Mouse (Mus musculus): ENCODE measurements around the gene Lilr4b. TPM values are rescaled to one million over a fixed set of nuclear protein-coding genes. Genes with fewer than 3 reads are reported as not detected.
"Not testable (repeated sequence)": the region's sequence is repeated elsewhere in the genome, so short reads cannot be mapped to it uniquely, and the experiment has no call there.

Lilr4b gene
- polyA plus RNA-seq, 1 experiment from 2014 or later: 1.2 TPM

DNA sequence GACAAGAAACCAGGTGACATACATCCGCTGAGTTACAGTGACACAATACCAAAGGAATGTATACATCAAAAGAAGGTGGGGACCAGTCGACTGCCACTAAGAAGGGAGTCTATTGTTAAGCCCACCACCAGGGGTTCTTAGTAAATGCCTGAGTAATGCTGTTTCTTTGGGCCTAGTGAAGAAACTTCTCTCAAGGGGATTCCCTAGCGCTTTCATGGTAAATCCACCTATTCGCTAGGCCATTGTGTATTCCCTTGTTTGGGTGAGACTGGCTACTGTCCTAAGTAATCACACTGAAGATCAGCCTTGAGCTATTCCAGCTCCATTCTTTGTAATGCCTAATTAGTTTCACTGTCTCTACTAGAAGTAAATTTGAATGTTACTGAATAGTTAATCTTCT, 16.6 kb upstream of the Lilr4b start:
- H3K4me2 ChIP-seq (ENCODE audit: low read length); ATAC-seq (ENCODE audit: insufficient number of reproducible peaks, insufficient read depth, low FRiP score, low read depth); H3K9ac ChIP-seq (ENCODE audit: low read length); H3K4me1 ChIP-seq (ENCODE audit: control insufficient read depth in 2 of 2, insufficient read depth in 2 of 2, low read length in 2 of 2); H3K27ac ChIP-seq (replicated peaks in 1 of 2; ENCODE audit: control insufficient read depth in 1 of 2, insufficient read depth in 1 of 2, low read depth in 2 of 2, low read length in 2 of 2); H3K36me3 ChIP-seq (ENCODE audit: control insufficient read depth, insufficient read depth, low read length); H3K4me3 ChIP-seq (ENCODE audit: control insufficient read depth in 1 of 2, insufficient read depth in 1 of 2, low read depth in 1 of 2, low read length in 2 of 2); H3K9me3 ChIP-seq (ENCODE audit: control insufficient read depth, low read length); H3K27me3 ChIP-seq (ENCODE audit: control insufficient read depth, insufficient read depth, low read length): not testable (repeated sequence)
- 66% methylated on average over 4 of the region's 4 CpGs for WGBS

DNA sequence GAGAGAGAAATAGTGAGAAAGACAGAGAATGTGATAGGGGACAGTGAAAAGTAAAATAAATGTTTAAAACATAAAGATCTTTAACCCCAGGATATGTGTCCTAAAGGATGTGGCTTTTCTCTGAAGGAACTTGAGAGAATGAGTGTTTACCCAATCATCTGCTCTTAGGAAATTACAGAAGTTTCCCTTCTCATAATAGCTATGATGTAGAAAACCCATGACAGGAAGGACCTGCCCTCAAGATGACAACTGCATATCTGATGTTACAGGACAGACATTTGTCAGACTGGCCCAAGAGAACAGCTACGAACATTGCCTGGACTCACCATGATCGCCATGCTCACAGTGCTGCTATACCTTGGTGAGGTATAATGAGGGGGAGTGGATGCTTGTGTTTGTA, 10.3 kb downstream of the Lilr4b start, which contains the start of gene Lilrb4a:
Gene Lilrb4a, plus strand, starts transcription at position 266 of the 400 bp plus-strand sequence.
- not testable (repeated sequence) for H3K4me2 ChIP-seq (ENCODE audit: low read length); H3K9ac ChIP-seq (ENCODE audit: low read length); H3K4me3 ChIP-seq (ENCODE audit: control insufficient read depth in 1 of 2, insufficient read depth in 1 of 2, low read depth in 1 of 2, low read length in 2 of 2); H3K36me3 ChIP-seq (ENCODE audit: control insufficient read depth, insufficient read depth, low read length); H3K9me3 ChIP-seq (ENCODE audit: control insufficient read depth, low read length); H3K27me3 ChIP-seq (ENCODE audit: control insufficient read depth, insufficient read depth, low read length); ATAC-seq (ENCODE audit: insufficient number of reproducible peaks, insufficient read depth, low FRiP score, low read depth); H3K27ac ChIP-seq (replicated peaks in 1 of 2; ENCODE audit: control insufficient read depth in 1 of 2, insufficient read depth in 1 of 2, low read depth in 2 of 2, low read length in 2 of 2); H3K4me1 ChIP-seq (ENCODE audit: control insufficient read depth in 2 of 2, insufficient read depth in 2 of 2, low read length in 2 of 2)
- no CpG with 5 or more reads among the region's 2 CpGs for WGBS

GRCm38 (mm10) chr10:51520021-51520420, 39.6 kb downstream of the Lilr4b start:
- Histone ChIP-seq H3K27ac (replicated peaks in 1 of 2; ENCODE audit: control insufficient read depth in 1 of 2, insufficient read depth in 1 of 2, low read depth in 2 of 2, low read length in 2 of 2) (no peak overlapping the region), H3K9ac (ENCODE audit: low read length) (no peak overlapping the region), H3K27me3 (ENCODE audit: control insufficient read depth, insufficient read depth, low read length) (no peaks in the 10 kb centered on the region), H3K4me3 (ENCODE audit: control insufficient read depth in 1 of 2, insufficient read depth in 1 of 2, low read depth in 1 of 2, low read length in 2 of 2) (no peak overlapping the region), H3K4me2 (ENCODE audit: low read length) (no peak overlapping the region), H3K36me3 (ENCODE audit: control insufficient read depth, insufficient read depth, low read length) (no peaks in the 10 kb centered on the region), H3K4me1 (ENCODE audit: control insufficient read depth in 2 of 2, insufficient read depth in 2 of 2, low read length in 2 of 2) (no peaks in the 10 kb centered on the region), H3K9me3 (ENCODE audit: control insufficient read depth, low read length) (no peaks in the 10 kb centered on the region)
- no peak for ATAC-seq (ENCODE audit: insufficient number of reproducible peaks, insufficient read depth, low FRiP score, low read depth)

DNA sequence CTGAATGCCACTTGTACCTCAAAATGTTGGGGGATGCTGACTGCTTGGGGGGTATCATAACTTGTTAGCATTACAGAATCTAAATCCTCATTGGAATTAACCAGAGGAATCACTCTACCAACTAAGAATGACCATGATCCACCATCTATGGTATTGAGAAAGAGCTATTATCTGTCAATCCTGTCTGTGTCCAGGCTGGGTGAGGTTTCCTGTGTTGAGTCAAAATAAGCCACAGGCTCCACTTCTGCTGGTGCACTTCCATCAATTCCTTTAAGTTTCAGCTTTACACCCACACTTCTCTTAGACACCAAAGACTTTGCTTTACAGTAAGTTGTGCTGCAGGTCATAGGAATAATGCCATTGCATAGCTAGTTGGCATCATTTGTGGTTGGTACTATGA, 41.0 kb downstream of the Lilr4b start:
- H3K4me2 ChIP-seq (ENCODE audit: low read length): no peak overlapping the region
- H3K27me3 ChIP-seq (ENCODE audit: control insufficient read depth, insufficient read depth, low read length): no peaks in the 10 kb centered on the region
- ATAC-seq (ENCODE audit: insufficient number of reproducible peaks, insufficient read depth, low FRiP score, low read depth): no peak
- no peaks in the 10 kb centered on the region for H3K9me3 ChIP-seq (ENCODE audit: control insufficient read depth, low read length)
- H3K36me3 ChIP-seq (ENCODE audit: control insufficient read depth, insufficient read depth, low read length): no peaks in the 10 kb centered on the region
- no peak overlapping the region for H3K4me3 ChIP-seq (ENCODE audit: control insufficient read depth in 1 of 2, insufficient read depth in 1 of 2, low read depth in 1 of 2, low read length in 2 of 2)
- no peak overlapping the region for H3K27ac ChIP-seq (replicated peaks in 1 of 2; ENCODE audit: control insufficient read depth in 1 of 2, insufficient read depth in 1 of 2, low read depth in 2 of 2, low read length in 2 of 2)
- no peak overlapping the region for H3K9ac ChIP-seq (ENCODE audit: low read length)
- no peaks in the 10 kb centered on the region for H3K4me1 ChIP-seq (ENCODE audit: control insufficient read depth in 2 of 2, insufficient read depth in 2 of 2, low read length in 2 of 2)

GRCm38 (mm10) chr10:51526090-51526489, 45.7 kb downstream of the Lilr4b start:
- 73% methylated on average over 7 of the region's 7 CpGs for WGBS

GRCm38 (mm10) chr10:51526633-51527032, 46.2 kb downstream of the Lilr4b start:
- H3K9ac ChIP-seq (ENCODE audit: low read length): no peak overlapping the region
- H3K4me3 ChIP-seq (ENCODE audit: control insufficient read depth in 1 of 2, insufficient read depth in 1 of 2, low read depth in 1 of 2, low read length in 2 of 2): no peak overlapping the region
- H3K36me3 ChIP-seq (ENCODE audit: control insufficient read depth, insufficient read depth, low read length): no peaks in the 10 kb centered on the region
- no peaks in the 10 kb centered on the region for H3K9me3 ChIP-seq (ENCODE audit: control insufficient read depth, low read length)
- H3K27ac ChIP-seq (replicated peaks in 1 of 2; ENCODE audit: control insufficient read depth in 1 of 2, insufficient read depth in 1 of 2, low read depth in 2 of 2, low read length in 2 of 2): no peak overlapping the region
- WGBS: 57% methylated on average over 4 of the region's 4 CpGs
- H3K27me3 ChIP-seq (ENCODE audit: control insufficient read depth, insufficient read depth, low read length): no peaks in the 10 kb centered on the region
- H3K4me1 ChIP-seq (ENCODE audit: control insufficient read depth in 2 of 2, insufficient read depth in 2 of 2, low read length in 2 of 2): 0 out of 4 replicates have a peak, but pooled peaks cover 3 to 4% of the 10 kb centered on the region in 2 experiments
- no peak overlapping the region for H3K4me2 ChIP-seq (ENCODE audit: low read length)
- no peak for ATAC-seq (ENCODE audit: insufficient number of reproducible peaks, insufficient read depth, low FRiP score, low read depth)

More at GRCm38 (mm10) chr10:51526090-51526489, 45.7 kb downstream of the Lilr4b start:
- Histone ChIP-seq H3K27me3 (ENCODE audit: control insufficient read depth, insufficient read depth, low read length) (no peaks in the 10 kb centered on the region), H3K4me3 (ENCODE audit: control insufficient read depth in 1 of 2, insufficient read depth in 1 of 2, low read depth in 1 of 2, low read length in 2 of 2) (no peak overlapping the region), H3K9me3 (ENCODE audit: control insufficient read depth, low read length) (no peaks in the 10 kb centered on the region), H3K36me3 (ENCODE audit: control insufficient read depth, insufficient read depth, low read length) (no peaks in the 10 kb centered on the region), H3K9ac (ENCODE audit: low read length) (no peak overlapping the region), H3K27ac (replicated peaks in 1 of 2; ENCODE audit: control insufficient read depth in 1 of 2, insufficient read depth in 1 of 2, low read depth in 2 of 2, low read length in 2 of 2) (no peak overlapping the region), H3K4me2 (ENCODE audit: low read length) (no peak overlapping the region), H3K4me1 (ENCODE audit: control insufficient read depth in 2 of 2, insufficient read depth in 2 of 2, low read length in 2 of 2) (0 out of 4 replicates have a peak, but pooled peaks cover 3 to 4% of the 10 kb centered on the region in 2 experiments)
- no peak for ATAC-seq (ENCODE audit: insufficient number of reproducible peaks, insufficient read depth, low FRiP score, low read depth)

- WGBS: 35% methylated on average over 8 of the region's 8 CpGs
- no peak for ATAC-seq (ENCODE audit: insufficient number of reproducible peaks, insufficient read depth, low FRiP score, low read depth)
- Histone ChIP-seq H3K4me1 (ENCODE audit: control insufficient read depth in 2 of 2, insufficient read depth in 2 of 2, low read length in 2 of 2) (0 out of 4 replicates have a peak, but pooled peaks cover 3 to 4% of the 10 kb centered on the region in 2 experiments), H3K4me2 (ENCODE audit: low read length) (no peak overlapping the region), H3K27ac (replicated peaks in 1 of 2; ENCODE audit: control insufficient read depth in 1 of 2, insufficient read depth in 1 of 2, low read depth in 2 of 2, low read length in 2 of 2) (no peak overlapping the region; a peak in 1 of 4 replicates), H3K4me3 (ENCODE audit: control insufficient read depth in 1 of 2, insufficient read depth in 1 of 2, low read depth in 1 of 2, low read length in 2 of 2) (no peak overlapping the region), H3K27me3 (ENCODE audit: control insufficient read depth, insufficient read depth, low read length) (no peaks in the 10 kb centered on the region), H3K9ac (ENCODE audit: low read length) (no peak overlapping the region), H3K9me3 (ENCODE audit: control insufficient read depth, low read length) (no peaks in the 10 kb centered on the region), H3K36me3 (ENCODE audit: control insufficient read depth, insufficient read depth, low read length) (no peaks in the 10 kb centered on the region)
Observed at GRCm38 (mm10) chr10:51528840-51529434, 48.5 kb downstream of the Lilr4b start.

DNA sequence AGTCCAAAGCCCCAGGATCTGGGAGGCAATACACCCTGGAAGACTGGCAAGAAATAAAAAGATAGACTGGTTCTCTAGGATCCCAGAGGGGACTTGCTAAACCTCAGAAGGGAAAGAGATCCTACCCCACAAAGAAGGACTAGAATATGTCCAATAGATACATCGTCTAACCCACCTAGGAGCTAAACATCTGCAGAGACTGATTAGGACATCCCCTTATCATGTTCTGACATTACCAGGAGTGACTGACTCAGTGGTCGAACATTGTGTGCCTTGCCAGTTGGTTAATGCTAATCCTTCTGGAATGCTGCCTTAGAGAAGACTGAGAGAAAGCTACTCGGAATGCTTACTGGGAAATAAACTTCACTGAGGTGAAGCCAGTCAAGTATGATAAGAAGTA, 49.1 kb downstream of the Lilr4b start:
- Histone ChIP-seq H3K4me3 (ENCODE audit: control insufficient read depth in 1 of 2, insufficient read depth in 1 of 2, low read depth in 1 of 2, low read length in 2 of 2) (no peak overlapping the region), H3K4me2 (ENCODE audit: low read length) (no peak overlapping the region), H3K4me1 (ENCODE audit: control insufficient read depth in 2 of 2, insufficient read depth in 2 of 2, low read length in 2 of 2) (0 out of 4 replicates have a peak, but pooled peaks cover 3 to 4% of the 10 kb centered on the region in 2 experiments), H3K9me3 (ENCODE audit: control insufficient read depth, low read length) (no peaks in the 10 kb centered on the region), H3K36me3 (ENCODE audit: control insufficient read depth, insufficient read depth, low read length) (no peaks in the 10 kb centered on the region), H3K27me3 (ENCODE audit: control insufficient read depth, insufficient read depth, low read length) (no peaks in the 10 kb centered on the region), H3K9ac (ENCODE audit: low read length) (no peak overlapping the region), H3K27ac (replicated peaks in 1 of 2; ENCODE audit: control insufficient read depth in 1 of 2, insufficient read depth in 1 of 2, low read depth in 2 of 2, low read length in 2 of 2) (no peak overlapping the region)
- no peak for ATAC-seq (ENCODE audit: insufficient number of reproducible peaks, insufficient read depth, low FRiP score, low read depth)
- 28% methylated on average over 3 of the region's 3 CpGs for WGBS

Data from heart, embryonic 14.5 days (tissue).